Mouse (Mus musculus) forebrain, embryonic 10.5 days (tissue): ENCODE results near the gene Gm43951. TPM values are rescaled to one million over a fixed set of nuclear protein-coding genes. Genes with fewer than 3 reads are reported as not detected.
A peak's percentile ranks its signal among the peaks of the same experiment; 100 is the strongest.

ENCODE experiments used
- DNase-seq: peaks from one replicate; pipeline ENCODE4 v3.0.0-alpha.2; 2017; ENCODE audit warnings: low spot score; ENCODE audit errors: extremely low spot score
- H3K27ac ChIP-seq: fragments of 300-500 bp; sonication (generic); 2 replicates; pipeline ENCODE4 v1.5.1; 2016; ENCODE audit warnings: mild to moderate bottlenecking
- H3K27me3 ChIP-seq: fragments of 300-500 bp; sonication (generic); 2 replicates; pipeline ENCODE4 v1.6.1; 2016; ENCODE audit warnings: mild to moderate bottlenecking; ENCODE audit not compliant: poor library complexity, severe bottlenecking
- H3K36me3 ChIP-seq: fragments of 300-500 bp; sonication (generic); replicated peaks from 2 replicates; pipeline ENCODE4 v1.6.1; 2016; ENCODE audit warnings: mild to moderate bottlenecking, moderate library complexity
- H3K4me1 ChIP-seq: fragments of 300-500 bp; sonication (generic); 2 replicates; pipeline ENCODE4 v1.6.1; 2016
- H3K4me3 ChIP-seq: fragments of 300-500 bp; sonication (generic); 2 replicates; pipeline ENCODE4 v1.5.1; 2016; ENCODE audit warnings: mild to moderate bottlenecking, moderate library complexity
- H3K9me3 ChIP-seq: fragments of 300-500 bp; sonication (generic); 2 replicates; pipeline ENCODE4 v1.6.1; 2016; ENCODE audit warnings: mild to moderate bottlenecking, moderate library complexity
- WGBS: fragments of 180-500 bp; shearing (Covaris S2); methylation state at CpG from one replicate; pipeline ENCODE4 v1.1.7; 2016; 5-methylcytosine and 5-hydroxymethylcytosine counted together
- polyA plus RNA-seq: library from polyadenylated mRNA; unstranded; fragments of >200 nt; fragmentation: Nextera tagmentation; extraction: Ambion mirVana; gene quantifications from 2 replicates; pipeline ENCODE4 v1.2.1, GENCODE M21; 2016

Gm43951 gene
- polyA plus RNA-seq, 1 experiment from 2014 or later: 0.52 TPM

DNA sequence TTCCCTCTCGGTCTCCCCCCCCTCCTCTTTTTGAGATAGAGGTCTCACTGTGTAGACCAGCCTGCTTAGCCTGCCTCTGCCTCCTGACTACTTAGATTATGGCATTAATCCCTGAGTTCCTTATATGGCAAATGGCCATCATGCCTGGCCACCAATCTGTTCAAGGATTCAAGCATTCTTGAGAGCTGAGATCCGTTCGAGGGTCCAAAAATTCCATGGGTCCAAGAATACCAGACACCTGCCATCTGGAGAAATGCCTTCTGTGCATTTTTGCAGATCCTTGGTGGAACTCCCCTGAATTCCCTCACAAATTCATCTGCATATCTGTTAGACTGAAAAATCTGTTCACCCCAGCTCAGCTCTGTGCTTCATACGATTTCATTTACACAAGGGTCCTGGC lies 16.8 kb upstream of the Gm43951 start:
- Histone ChIP-seq H3K4me3 (no peak overlapping the region), H3K9me3 (no peaks in the 10 kb centered on the region), H3K27ac (no peak overlapping the region), H3K36me3 (no peaks in the 10 kb centered on the region), H3K4me1 (peaks cover 10% of the 10 kb centered on the region), H3K27me3 (no peaks in the 10 kb centered on the region)
- 89% methylated on average over 4 of the region's 4 CpGs for WGBS
- no peak for DNase-seq

GRCm38 (mm10) chr11:72221278-72221677 lies 14.6 kb upstream of the Gm43951 start:
- H3K4me3 ChIP-seq: no peak overlapping the region
- H3K27ac ChIP-seq: no peak overlapping the region
- H3K9me3 ChIP-seq: no peaks in the 10 kb centered on the region
- H3K36me3 ChIP-seq: no peaks in the 10 kb centered on the region
- H3K4me1 ChIP-seq: peaks cover 15% of the 10 kb centered on the region
- 18% methylated on average over 6 of the region's 6 CpGs for WGBS
- no peaks in the 10 kb centered on the region for H3K27me3 ChIP-seq
- peak; percentile 74 for DNase-seq

- no peak overlapping the region for H3K4me3 ChIP-seq
- 91% methylated on average over 5 of the region's 5 CpGs for WGBS
- DNase-seq: no peak
- peaks cover 28% of the 10 kb centered on the region for H3K4me1 ChIP-seq
- H3K36me3 ChIP-seq: peaks cover 8% of the 10 kb centered on the region
- H3K27ac ChIP-seq: no peak overlapping the region
- H3K27me3 ChIP-seq: no peaks in the 10 kb centered on the region
- H3K9me3 ChIP-seq: no peaks in the 10 kb centered on the region
Measured at GRCm38 (mm10) chr11:72217116-72217515, 10.5 kb upstream of the Gm43951 start.

GRCm38 (mm10) chr11:72215410-72215797 lies 8.8 kb upstream of the Gm43951 start, which contains the start of gene Med31:
Gene Med31, minus strand, starts transcription at chr11:72215592.
- peak within 1 kb of the TSS; percentile 89 for H3K27ac ChIP-seq
- H3K4me3 ChIP-seq: peak within 1 kb of the TSS; percentile 91
- H3K9me3 ChIP-seq: no peaks in the 10 kb centered on the region
- 5% methylated on average over 29 of the region's 29 CpGs for WGBS
- DNase-seq: no peak
- peaks cover 25% of the 10 kb centered on the region for H3K36me3 ChIP-seq
- peaks cover 28% of the 10 kb centered on the region for H3K4me1 ChIP-seq
- H3K27me3 ChIP-seq: no peaks in the 10 kb centered on the region

DNA sequence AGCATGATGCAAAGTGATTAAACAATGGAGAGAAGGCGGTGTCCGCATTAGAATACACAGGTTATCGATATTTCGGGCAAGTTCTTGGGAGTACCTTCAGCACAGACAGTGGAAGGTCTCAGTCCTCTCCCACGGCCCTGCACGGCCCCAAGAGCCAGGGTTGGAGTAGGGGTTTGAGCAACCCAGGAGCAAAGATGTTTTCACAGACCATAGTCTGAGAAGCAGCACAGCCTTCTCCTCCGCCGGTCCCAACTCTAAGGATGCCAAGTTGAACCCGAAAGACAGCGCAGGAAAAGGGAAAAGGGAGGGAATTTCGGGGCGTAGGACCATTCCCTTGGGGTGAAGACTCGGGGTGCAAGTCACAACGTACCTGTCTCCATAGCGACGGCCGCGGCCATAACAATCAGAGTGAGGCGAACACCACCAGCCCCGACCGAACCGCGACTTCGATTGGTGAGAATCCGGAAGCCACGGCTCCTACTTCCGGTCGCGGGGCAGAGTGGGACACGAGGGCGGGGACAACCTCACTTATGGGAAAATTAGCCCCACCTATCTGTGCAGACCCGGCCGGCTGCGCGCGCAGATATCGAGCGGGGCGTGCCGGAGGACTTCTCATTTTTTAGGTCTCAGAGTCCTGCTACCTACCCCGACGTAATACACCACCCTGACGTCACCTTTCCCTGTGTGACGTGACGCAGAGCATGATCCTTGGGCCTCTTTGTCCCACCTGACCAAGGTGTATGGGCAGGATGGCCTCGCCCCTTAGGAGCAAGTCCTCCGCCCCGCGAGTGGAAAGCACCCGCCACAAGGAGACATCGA lies 8.2 kb upstream of the Gm43951 start:
- Histone ChIP-seq H3K27me3 (no peaks in the 10 kb centered on the region), H3K36me3 (peaks cover 31% of the 10 kb centered on the region), H3K4me1 (peaks cover 28% of the 10 kb centered on the region), H3K27ac (peak overlapping the region; percentile 89), H3K4me3 (peak overlapping the region; percentile 91), H3K9me3 (no peaks in the 10 kb centered on the region)
- under 1% methylated on average over 51 of the region's 51 CpGs for WGBS
- DNase-seq: peak; percentile 99

GRCm38 (mm10) chr11:72207834-72208377 lies 1.3 kb upstream of the Gm43951 start:
- Histone ChIP-seq H3K27me3 (no peaks in the 10 kb centered on the region), H3K4me3 (peak overlapping the region; percentile 81), H3K4me1 (peaks cover 37% of the 10 kb centered on the region), H3K27ac (peak overlapping the region; percentile 91), H3K36me3 (peaks cover 45% of the 10 kb centered on the region), H3K9me3 (no peaks in the 10 kb centered on the region)
- 24% methylated on average over 17 of the region's 17 CpGs for WGBS
- no peak for DNase-seq

GRCm38 (mm10) chr11:72207204-72207833 lies 679 bp upstream of the Gm43951 start, which contains the start of the genes 4933427D14Rik and Txndc17:
Gene 4933427D14Rik, minus strand, starts transcription at chr11:72207459.
Gene Txndc17, plus strand, starts transcription at chr11:72207547.
- Histone ChIP-seq H3K9me3 (no peaks in the 10 kb centered on the region), H3K27ac (peak within 1 kb of the TSS; percentile 91), H3K4me3 (peak within 1 kb of the TSS; percentile 81), H3K27me3 (no peaks in the 10 kb centered on the region), H3K36me3 (peaks cover 42% of the 10 kb centered on the region), H3K4me1 (peaks cover 37% of the 10 kb centered on the region)
- DNase-seq: peak; percentile 87
- under 1% methylated on average over 42 of the region's 42 CpGs for WGBS

DNA sequence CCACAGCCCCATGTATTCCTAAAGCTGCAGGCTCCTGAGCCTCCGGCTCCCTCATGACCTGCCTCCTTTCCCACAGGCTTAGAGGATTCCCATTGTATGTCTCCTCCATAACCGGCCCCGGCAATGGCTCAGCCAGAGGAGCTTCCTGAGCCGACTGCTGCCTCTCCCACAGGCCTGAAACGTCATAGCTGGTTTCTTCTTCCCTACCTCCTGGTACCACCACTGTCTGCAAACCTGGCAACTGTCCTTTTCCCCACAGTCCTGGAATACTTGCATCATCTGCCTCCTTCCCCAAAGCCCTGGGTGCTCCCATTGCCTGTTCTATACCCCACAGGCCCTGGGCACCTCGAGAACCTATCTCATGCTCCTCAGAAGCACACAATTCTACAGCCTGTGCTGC lies 1.4 kb downstream of the Gm43951 start:
- H3K27ac ChIP-seq: no peak overlapping the region
- WGBS: 76% methylated on average over 6 of the region's 6 CpGs
- peaks cover 39% of the 10 kb centered on the region for H3K36me3 ChIP-seq
- H3K4me3 ChIP-seq: peak overlapping the region; percentile 81
- DNase-seq: no peak
- H3K9me3 ChIP-seq: no peaks in the 10 kb centered on the region
- H3K27me3 ChIP-seq: no peaks in the 10 kb centered on the region
- H3K4me1 ChIP-seq: peaks cover 37% of the 10 kb centered on the region

GRCm38 (mm10) chr11:72203440-72203839 lies 3.2 kb downstream of the Gm43951 start:
- peaks cover 31% of the 10 kb centered on the region for H3K36me3 ChIP-seq
- WGBS: 89% methylated on average over 1 of the region's 1 CpGs
- H3K4me3 ChIP-seq: no peak overlapping the region
- DNase-seq: no peak
- peaks cover 37% of the 10 kb centered on the region for H3K4me1 ChIP-seq
- H3K27me3 ChIP-seq: no peaks in the 10 kb centered on the region
- no peaks in the 10 kb centered on the region for H3K9me3 ChIP-seq
- H3K27ac ChIP-seq: no peak overlapping the region

DNA sequence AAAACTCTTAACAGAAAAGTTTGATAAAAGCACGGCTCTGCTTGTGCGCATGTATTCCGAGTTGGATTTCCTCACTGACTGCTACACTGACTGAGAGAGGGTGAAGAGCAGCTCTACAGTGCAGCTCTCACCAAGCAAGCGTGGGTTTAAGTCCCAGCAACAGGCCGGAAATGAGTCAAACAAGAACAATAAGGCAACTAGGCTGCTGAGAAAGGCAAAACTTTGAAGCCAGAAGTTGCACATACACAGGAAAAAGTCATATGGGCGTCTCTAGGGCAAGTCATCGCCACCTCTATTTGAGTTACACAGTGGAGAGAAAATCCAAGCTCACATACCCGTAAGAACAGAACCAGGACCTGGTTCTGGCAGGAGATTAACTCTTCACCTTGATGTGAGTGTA lies 10.1 kb downstream of the Gm43951 start:
- DNase-seq: no peak
- no peaks in the 10 kb centered on the region for H3K4me1 ChIP-seq
- no peaks in the 10 kb centered on the region for H3K27me3 ChIP-seq
- no peak overlapping the region for H3K4me3 ChIP-seq
- H3K9me3 ChIP-seq: no peaks in the 10 kb centered on the region
- peaks cover 76% of the 10 kb centered on the region for H3K36me3 ChIP-seq
- no peak overlapping the region for H3K27ac ChIP-seq
- 90% methylated on average over 8 of the region's 8 CpGs for WGBS

DNA sequence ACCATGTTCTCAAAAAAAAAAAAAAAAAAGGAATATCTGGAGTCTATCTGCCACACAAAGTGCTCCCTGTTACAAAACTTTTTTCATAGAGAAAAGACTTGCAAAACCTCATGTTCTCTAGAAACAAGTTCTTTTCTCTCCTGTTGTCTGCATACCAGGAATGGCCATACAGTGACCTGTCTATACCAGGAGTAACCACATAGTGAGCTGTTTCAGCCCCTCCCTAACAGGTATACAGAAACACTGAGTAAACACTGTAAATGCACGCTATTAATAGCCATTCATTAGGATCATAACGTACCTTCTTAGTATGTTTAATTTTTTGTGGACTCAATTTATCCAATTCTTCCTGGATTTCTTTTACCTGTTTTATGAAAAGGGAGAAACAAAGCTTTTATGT lies 12.4 kb downstream of the Gm43951 start:
- Histone ChIP-seq H3K9me3 (no peaks in the 10 kb centered on the region), H3K27me3 (no peaks in the 10 kb centered on the region), H3K4me3 (no peak overlapping the region), H3K36me3 (peaks cover 89% of the 10 kb centered on the region), H3K27ac (no peak overlapping the region), H3K4me1 (no peaks in the 10 kb centered on the region)
- no peak for DNase-seq
- WGBS: 91% methylated on average over 2 of the region's 2 CpGs

- Histone ChIP-seq H3K36me3 (peaks cover 92% of the 10 kb centered on the region), H3K9me3 (no peaks in the 10 kb centered on the region), H3K4me3 (no peak overlapping the region), H3K27ac (no peak overlapping the region), H3K4me1 (no peaks in the 10 kb centered on the region), H3K27me3 (no peaks in the 10 kb centered on the region)
- 85% methylated on average over 1 of the region's 1 CpGs for WGBS
- DNase-seq: no peak
Measured at GRCm38 (mm10) chr11:72190857-72191256, 15.8 kb downstream of the Gm43951 start.

DNA sequence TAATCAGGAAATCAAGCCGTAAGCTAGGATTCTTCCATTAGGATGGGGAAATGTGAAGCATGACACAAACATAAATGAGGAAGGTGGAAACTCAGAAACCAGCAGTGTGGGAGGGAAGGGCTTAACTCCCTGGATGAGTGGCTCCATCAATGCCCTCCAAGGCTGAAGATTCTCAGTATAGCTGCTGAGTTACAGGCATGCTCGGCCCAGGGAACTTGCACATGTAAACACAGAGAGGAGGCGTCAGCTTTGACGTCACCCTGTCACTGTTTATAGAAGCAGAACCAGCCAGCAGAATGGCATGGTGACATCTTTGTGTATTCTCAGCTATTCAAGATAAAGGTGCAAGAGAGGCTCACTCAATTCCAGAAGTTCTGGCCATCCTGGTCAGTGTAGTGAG lies 22.4 kb downstream of the Gm43951 start:
- no peak overlapping the region for H3K4me3 ChIP-seq
- 92% methylated on average over 4 of the region's 4 CpGs for WGBS
- no peak overlapping the region for H3K27ac ChIP-seq
- peaks cover 7% of the 10 kb centered on the region for H3K27me3 ChIP-seq
- no peak for DNase-seq
- peaks cover 74% of the 10 kb centered on the region for H3K36me3 ChIP-seq
- no peaks in the 10 kb centered on the region for H3K4me1 ChIP-seq
- H3K9me3 ChIP-seq: no peaks in the 10 kb centered on the region
